Mouse (Mus musculus) C2C12 (cell line): ENCODE data around the gene Fsd1l.

ENCODE experiments used
- CTCF ChIP-seq: IDR thresholded peaks from one replicate; pipeline ENCODE4 v1.5.1; 2011; ENCODE audit not compliant: control insufficient read depth, insufficient read depth, insufficient read length
- FOSL1 ChIP-seq: IDR thresholded peaks from one replicate; pipeline ENCODE4 v1.8.0; 2011; ENCODE audit warnings: mild to moderate bottlenecking, low read length; ENCODE audit not compliant: poor library complexity, insufficient read depth, severe bottlenecking
- MAX ChIP-seq: IDR thresholded peaks from one replicate; pipeline ENCODE4 v1.6.1; 2011; ENCODE audit warnings: mild to moderate bottlenecking, control low read depth
- MYOG ChIP-seq: IDR thresholded peaks from one replicate; pipeline ENCODE4 v1.6.1; 2011; ENCODE audit not compliant: control insufficient read depth, insufficient read length; ENCODE audit errors: extremely low read depth
- USF1 ChIP-seq: IDR thresholded peaks from one replicate; pipeline ENCODE4 v1.6.1; 2011; ENCODE audit warnings: low read depth, mild to moderate bottlenecking, control low read depth, moderate library complexity

GRCm38 (mm10) chr4:53635336-53635735, 4.1 kb downstream of the Fsd1l start:
- no peak for TF ChIP-seq CTCF
- TF ChIP-seq FOSL1 = no peak
- no peak for TF ChIP-seq MAX
- TF ChIP-seq USF1 = no peak
- no peak for TF ChIP-seq MYOG
